Comparison of ENCODE assay signal across 33 mouse cellular contexts in genomic region chr8:76137219-76137618, GRCm38 (mm10).
DNase-seq lines count a peak whose midpoint lies in the region; ATAC-seq and TF ChIP-seq lines count a peak whose summit lies in the region.
"Had no signal": no experiment of that assay in that cellular context is flagged by ENCODE, and none has a peak within 500 bp of the region (broad histone marks: within the 10 kb centered on the region; RNA-seq: fewer than 3 reads in every experiment).

No protein-coding gene starts in this region.

- no peak for TF ChIP-seq POLR2A in brain, embryonic 14.5 days (IDR thresholded peaks at IDR 0.05; ENCODE audit: borderline replicate concordance, extremely low read depth, insufficient read depth, insufficient read length, poor library complexity, severe bottlenecking)

- H3K4me2 ChIP-seq in intestine, embryonic 15.5 days (replicated peaks): no peak overlapping the region
- H3K4me2 ChIP-seq: embryonic facial prominence, embryonic 13.5 days; heart, embryonic 15.5 days; hindbrain, embryonic 12.5 days; limb, embryonic 15.5 days; liver, embryonic 13.5 days; midbrain, embryonic 12.5 days; neural tube, embryonic 12.5 days had no signal

- H3K27ac ChIP-seq in intestine, embryonic 15.5 days: no peak overlapping the region
- H3K27ac ChIP-seq: embryonic facial prominence, embryonic 13.5 days; heart, embryonic 10.5 days; heart, embryonic 15.5 days; hindbrain, embryonic 12.5 days; limb, embryonic 10.5 days; limb, embryonic 15.5 days; liver, embryonic 13.5 days; midbrain, embryonic 12.5 days; neural tube, embryonic 12.5 days; stomach, postnatal 0 days had no signal

- no peak overlapping the region for H3K9ac ChIP-seq in intestine, embryonic 15.5 days
- H3K9ac ChIP-seq: embryonic facial prominence, embryonic 13.5 days; heart, embryonic 15.5 days; hindbrain, embryonic 12.5 days; limb, embryonic 15.5 days; liver, embryonic 13.5 days; midbrain, embryonic 12.5 days; neural tube, embryonic 12.5 days had no signal

- no peaks in the 10 kb centered on the region for H3K9me3 ChIP-seq in intestine, embryonic 15.5 days
- H3K9me3 ChIP-seq: embryonic facial prominence, embryonic 13.5 days; heart, embryonic 10.5 days; heart, embryonic 15.5 days; hindbrain, embryonic 12.5 days; limb, embryonic 10.5 days; limb, embryonic 15.5 days; liver, embryonic 13.5 days; megakaryocyte, embryonic 14.5 days; midbrain, embryonic 12.5 days; neural tube, embryonic 12.5 days had no signal

- peak; percentile 6 for DNase-seq in brain, adult 2 months (ENCODE audit: low read depth, low spot score)
- peak; percentile 63 for DNase-seq in brain, embryonic 14.5 days (ENCODE audit: low read depth)
- peak; percentile 8 to 13 for DNase-seq in layer of hippocampus, adult 8-10 months (ENCODE audit: low spot score in 2 of 2)
- peak; percentile 8 to 10 for DNase-seq in layer of hippocampus, postnatal 36 days
- DNase-seq in right cerebral cortex, postnatal 25 days: no peak
- DNase-seq: adrenal gland, adult 8-10 months; B cell, adult 2 months; cerebellum, adult 11-12 months; cerebellum, adult 9-11 months; gastrocnemius, postnatal 10 days; kidney, postnatal 14 days; liver, embryonic 13.5 days; lung, adult 18-20 months; lung, postnatal 4 days; right cerebral cortex, adult 18-20 months; right cerebral cortex, postnatal 4 days; thymus, adult 2 months; thymus, postnatal 36 days had no signal

- no peaks in the 10 kb centered on the region for H3K4me1 ChIP-seq in intestine, embryonic 15.5 days (replicated peaks)
- H3K4me1 ChIP-seq: embryonic facial prominence, embryonic 13.5 days; heart, embryonic 10.5 days; heart, embryonic 15.5 days; hindbrain, embryonic 12.5 days; limb, embryonic 10.5 days; limb, embryonic 15.5 days; liver, embryonic 13.5 days; megakaryocyte, embryonic 14.5 days; midbrain, embryonic 12.5 days; neural tube, embryonic 12.5 days had no signal

- H3K36me3 ChIP-seq in intestine, embryonic 15.5 days: no peaks in the 10 kb centered on the region
- H3K36me3 ChIP-seq: embryonic facial prominence, embryonic 13.5 days; heart, embryonic 10.5 days; heart, embryonic 15.5 days; hindbrain, embryonic 12.5 days; limb, embryonic 10.5 days; limb, embryonic 15.5 days; liver, embryonic 13.5 days; midbrain, embryonic 12.5 days; neural tube, embryonic 12.5 days had no signal

- WGBS in intestine, embryonic 15.5 days: 72% methylated on average over 4 of the region's 4 CpGs

- H3K27me3 ChIP-seq in intestine, embryonic 15.5 days (replicated peaks): no peaks in the 10 kb centered on the region
- H3K27me3 ChIP-seq: embryonic facial prominence, embryonic 13.5 days; heart, embryonic 15.5 days; hindbrain, embryonic 12.5 days; limb, embryonic 15.5 days; liver, embryonic 13.5 days; megakaryocyte, embryonic 14.5 days; midbrain, embryonic 12.5 days; neural tube, embryonic 12.5 days had no signal

- no peak for TF ChIP-seq CTCF in brain, embryonic 14.5 days (IDR thresholded peaks at IDR 0.05; ENCODE audit: borderline replicate concordance, extremely low read depth, insufficient read depth, insufficient read length)

- no peak overlapping the region for H3K4me3 ChIP-seq in intestine, embryonic 15.5 days (replicated peaks)
- H3K4me3 ChIP-seq: embryonic facial prominence, embryonic 13.5 days; heart, embryonic 10.5 days; heart, embryonic 15.5 days; hindbrain, embryonic 12.5 days; limb, embryonic 10.5 days; limb, embryonic 15.5 days; liver, embryonic 13.5 days; megakaryocyte, embryonic 14.5 days; midbrain, embryonic 12.5 days; myocyte; neural tube, embryonic 12.5 days had no signal

- no peak for ATAC-seq in intestine, embryonic 15.5 days
- ATAC-seq: activated CD4-positive, CD25-positive, alpha-beta regulatory T cell, adult 4 months; intestine, postnatal 0 days; lung, postnatal 0 days had no signal
